Mouse (Mus musculus) right cerebral cortex, adult 18-20 months (tissue): ENCODE measurements at regions not wholly inside any gene's neighbourhood (a gene's known extent, or its start where the extent isn't known, plus 50 kb on each side); places are given as distances from the start of the nearest gene placed in this dataset.
"Not testable (repeated sequence)": the region's sequence is repeated elsewhere in the genome, so short reads cannot be mapped to it uniquely, and the experiment has no call there.

Source experiments
- DNase-seq: peaks from one replicate; pipeline ENCODE4 v3.0.0; 2022; ENCODE audit warnings: mixed read lengths

DNA sequence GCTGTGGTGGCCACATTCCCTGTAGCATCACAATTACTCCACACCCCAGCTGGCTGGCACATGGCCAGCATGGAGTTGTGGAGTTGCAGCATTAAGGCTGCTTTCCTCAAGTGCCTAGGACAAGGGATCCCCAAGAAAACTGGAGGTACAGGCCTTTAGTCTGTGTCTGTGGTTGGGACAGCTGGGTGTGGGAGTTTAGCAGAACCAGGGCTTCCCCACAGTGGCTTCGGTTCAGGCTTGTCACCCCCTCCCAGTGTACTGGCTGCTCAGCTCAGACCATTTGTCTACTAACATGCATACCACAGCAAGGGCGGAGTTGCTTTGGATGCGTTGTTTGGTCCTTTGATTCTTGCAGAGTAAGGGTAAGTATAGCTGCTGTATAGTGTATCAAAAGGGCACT lies 79.1 kb upstream of the Neurl1b start:
- no peak for DNase-seq

DNA sequence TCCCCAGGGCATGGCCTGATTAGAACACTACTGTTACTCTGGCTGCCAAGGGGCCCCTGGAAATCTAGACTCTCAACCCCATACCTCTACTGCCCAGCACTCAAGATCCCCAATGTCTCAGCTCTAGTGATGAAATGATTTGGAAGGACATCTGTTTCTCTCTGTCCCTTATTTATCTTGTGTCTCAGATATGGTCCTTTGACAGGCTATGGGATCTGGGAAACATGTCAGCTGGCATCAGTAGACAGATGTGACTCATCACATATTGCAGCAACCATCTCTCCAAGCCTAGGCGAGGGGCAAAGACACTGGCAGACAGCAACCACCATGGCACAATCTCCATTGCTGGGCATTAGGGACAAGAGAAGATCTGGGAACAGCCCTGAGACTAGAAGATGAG lies 78.6 kb upstream of the Neurl1b start:
- DNase-seq = no peak

DNA sequence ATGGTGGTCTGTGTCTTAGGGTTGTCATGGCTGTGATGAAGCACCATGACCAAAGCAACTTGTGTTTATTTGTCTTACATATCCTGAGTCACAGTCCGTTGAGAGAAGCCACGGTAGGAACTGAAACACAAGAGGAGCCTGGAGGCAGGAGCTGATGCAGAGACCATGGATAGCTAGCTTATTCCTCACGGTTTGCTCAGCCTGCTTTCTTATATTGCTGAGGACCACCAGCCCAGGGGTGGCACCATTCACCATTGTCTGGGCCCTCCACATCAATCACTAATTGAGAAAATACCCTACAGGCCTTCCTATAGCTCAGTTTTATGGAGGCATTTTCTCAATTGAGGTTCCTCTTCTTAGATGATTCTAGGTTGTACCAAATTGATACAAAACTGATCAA lies 77.5 kb upstream of the Neurl1b start:
- no peak for DNase-seq

DNA sequence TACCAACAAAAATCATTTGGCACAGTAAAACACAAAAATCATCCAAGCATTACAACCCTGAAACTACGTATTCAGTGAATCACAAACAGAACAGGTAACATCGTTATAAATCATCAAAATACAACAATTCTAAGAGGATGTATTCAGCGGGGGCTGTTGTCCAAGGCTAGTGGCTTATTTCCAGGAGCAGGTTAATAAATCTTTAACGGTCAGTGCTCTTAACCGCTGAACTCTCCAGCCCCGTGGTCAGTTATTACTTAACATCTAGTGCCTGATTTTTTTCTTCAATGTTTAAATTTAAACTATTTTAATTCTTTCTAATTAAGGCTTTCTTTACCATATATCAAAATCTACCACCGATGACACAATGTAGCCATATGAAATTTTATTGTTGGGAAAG lies 69.2 kb upstream of the Neurl1b start:
- DNase-seq = not testable (repeated sequence)

DNA sequence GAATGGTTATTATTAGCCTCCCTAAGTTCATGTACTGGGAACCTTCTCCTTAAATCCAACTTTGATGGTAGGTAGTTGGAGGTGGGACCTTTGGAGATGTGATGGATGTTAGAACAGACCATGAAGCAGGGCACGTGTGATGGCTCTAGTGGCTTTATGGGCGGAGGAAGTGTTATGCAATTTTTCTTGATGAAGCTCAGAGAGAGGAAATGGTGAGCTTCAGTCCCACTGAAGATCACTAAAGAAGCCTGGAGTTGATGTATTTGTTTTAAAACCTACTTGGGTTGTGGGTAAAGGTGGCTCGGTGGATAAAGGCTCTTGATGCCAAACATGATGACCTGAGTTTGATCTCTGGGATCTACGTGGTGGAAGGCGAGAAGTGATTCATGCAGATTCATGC lies 66.5 kb upstream of the Neurl1b start:
- no peak for DNase-seq

DNA sequence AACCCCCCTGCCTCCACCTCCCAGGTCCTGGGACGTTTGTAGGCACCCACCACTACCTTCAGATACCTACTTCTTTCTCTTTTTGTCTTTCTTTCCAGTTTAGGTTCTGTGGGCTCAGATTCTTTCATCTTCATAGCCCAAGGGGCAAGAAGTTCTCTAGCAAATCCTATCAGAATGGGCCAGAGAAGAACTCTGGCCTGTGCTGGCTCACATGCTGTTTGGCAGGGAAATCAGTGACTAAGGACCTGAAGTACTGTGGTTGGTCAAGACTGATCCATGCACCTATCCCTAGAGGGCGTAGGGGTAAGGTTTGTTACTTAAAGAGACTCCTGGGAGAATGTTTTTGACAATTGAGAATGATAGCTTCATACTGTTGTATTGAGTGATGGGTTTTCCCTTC lies 64.9 kb upstream of the Neurl1b start:
- no peak for DNase-seq

DNA sequence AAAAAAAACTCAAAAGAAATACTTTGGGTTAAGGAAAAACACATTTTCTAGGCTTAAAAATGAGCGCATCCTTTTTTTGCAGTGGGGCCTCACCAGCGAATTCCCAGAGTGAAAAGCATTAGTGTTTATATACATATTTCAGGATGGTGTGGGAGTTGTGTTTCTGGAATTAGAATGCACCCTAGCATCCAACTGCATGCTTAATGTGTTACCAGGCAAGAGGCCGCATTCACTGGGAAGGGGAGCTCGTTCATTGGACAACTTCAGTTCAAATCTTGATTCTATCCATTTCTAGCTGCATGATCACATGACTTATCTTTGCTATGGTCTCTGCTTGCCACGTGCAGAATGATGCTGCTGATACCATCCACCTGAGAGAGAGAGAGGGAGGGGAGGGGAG lies 64.4 kb upstream of the Neurl1b start:
- DNase-seq = peak; percentile 48

DNA sequence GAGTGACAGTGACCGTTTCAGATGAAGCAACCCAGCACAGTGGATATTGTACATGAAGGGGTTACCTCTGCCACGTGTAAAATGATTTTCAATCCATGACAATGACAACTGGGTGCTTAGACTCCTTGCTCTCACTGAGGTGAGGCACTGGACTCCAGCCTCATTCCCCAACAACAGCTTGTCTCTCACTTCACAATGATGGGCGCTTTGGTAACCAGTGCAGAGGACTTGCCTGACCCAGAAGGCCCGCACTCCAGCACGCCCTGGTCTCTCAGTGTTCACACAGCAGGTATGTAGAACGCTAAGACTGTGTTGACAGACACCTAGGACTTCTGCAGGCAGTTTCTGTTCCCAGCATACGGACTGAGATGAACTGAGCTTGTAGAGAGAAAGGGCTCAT lies 62.6 kb upstream of the Neurl1b start:
- DNase-seq = no peak

DNA sequence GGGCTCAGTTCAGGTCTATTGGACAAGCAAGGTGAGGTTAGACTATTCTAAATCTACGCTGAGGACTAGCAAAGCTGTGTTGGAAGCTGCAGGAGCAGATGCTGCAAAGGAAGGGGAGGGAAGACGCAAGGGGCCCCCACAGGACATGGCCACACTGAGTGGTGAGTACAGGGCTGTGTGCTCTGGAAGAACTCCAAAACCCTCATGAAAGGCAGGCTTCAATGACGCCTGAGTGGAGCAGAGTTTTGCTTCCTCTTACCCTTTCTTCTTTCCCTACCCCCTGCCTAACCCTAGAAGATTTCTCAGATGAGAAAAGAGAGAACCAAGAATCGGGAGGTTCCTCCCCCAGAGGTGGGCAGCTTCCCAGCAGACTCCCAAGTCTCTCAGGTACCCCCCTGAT lies 61.9 kb upstream of the Neurl1b start:
- DNase-seq = no peak

DNA sequence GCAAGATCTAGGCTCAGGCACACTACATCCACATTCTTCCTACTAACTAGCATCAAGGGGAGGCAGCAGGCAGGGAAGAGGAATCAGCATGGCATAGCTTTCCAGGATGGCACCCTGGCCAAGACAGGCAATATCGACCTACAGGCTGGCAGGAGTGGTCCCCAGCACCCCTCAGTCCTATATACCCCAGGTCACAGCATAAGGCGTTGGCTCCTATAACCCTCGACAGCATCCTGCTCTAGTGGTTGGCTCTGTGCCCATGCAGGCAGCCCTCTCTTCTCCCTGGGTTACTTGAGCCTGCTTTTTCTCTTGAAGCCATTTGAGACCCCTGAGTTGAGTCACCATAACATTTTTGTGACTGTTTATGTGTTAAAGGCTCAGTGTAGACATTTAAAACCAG lies 60.2 kb upstream of the Neurl1b start:
- DNase-seq = no peak

DNA sequence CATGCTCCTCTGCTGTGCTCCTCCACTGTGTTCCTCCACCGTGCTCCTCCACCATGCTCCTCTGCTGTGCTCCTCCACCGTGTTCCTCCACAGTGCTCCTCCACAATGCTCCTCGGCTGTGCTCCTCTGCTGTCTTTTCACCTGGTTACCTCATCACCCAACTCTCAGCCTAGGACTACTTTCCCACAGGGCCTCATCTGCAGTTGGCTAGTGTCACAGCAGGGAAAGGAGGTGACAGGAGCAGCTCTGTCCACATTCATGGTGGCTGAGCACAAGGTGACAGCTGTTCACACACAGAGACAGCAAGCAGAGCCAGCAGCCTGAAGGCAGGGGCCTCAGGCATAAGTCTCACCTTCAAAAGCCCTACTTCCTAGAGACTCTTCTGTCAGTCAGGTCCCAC lies 59.3 kb upstream of the Neurl1b start:
- DNase-seq = no peak

DNA sequence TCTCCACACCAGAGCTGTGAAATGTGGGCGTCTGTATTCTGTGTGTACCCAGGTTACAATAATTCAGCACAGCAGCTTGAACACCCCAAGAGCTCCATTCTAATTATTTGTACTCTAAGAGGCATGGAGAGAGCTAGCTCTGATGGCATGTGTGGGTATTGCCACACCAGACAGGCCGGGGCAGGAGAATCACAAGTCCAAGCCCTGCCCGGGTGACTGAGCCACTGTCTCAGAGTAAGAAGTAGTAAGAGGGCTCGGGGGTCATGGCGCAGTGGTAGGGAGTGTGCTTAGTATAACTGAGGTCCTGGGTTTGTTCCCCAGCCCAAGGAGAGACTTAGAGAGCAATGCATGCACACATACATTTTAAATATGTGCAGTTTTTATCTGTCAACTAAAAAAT lies 57.7 kb upstream of the Neurl1b start:
- DNase-seq = no peak

DNA sequence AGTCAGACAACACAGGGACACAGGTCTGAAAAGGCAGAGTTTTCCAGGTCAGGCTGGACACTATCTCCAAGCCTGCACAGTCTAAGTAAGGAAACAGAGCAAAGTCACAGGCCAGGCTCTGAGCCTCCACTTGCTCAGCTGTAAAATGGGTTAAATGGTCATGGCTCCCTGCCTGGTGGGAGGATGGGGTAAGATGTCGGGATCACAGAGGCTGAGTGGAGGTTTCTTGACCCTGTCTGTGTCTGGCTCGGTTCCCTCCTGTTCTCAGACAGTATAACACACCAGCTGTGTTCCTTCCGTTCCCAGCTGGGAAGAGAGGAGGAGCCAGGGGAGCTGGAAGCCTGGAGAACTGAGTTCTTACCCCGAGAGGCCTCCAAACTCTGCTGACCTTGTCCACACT lies 56.8 kb upstream of the Neurl1b start:
- DNase-seq = no peak

DNA sequence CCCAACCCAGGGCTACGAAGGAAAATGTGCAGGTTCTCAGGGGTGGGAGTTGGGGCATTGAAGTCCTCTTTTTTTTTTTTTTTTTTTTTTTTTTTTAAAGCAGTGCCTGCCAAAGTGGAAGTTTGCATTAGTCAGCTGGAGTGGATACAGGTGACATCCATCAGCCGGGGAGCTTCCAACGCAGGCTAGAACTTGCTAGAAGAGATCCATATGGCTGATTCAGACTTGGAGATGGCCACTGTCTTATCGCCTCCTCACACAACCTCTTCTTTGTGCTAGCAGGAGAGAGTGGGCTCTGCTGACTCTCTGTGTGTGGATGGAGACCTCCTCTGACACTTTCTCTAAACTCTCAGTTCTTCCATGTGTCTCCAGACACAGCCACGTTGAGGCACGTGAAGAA lies 53.9 kb upstream of the Neurl1b start:
- DNase-seq = no peak

DNA sequence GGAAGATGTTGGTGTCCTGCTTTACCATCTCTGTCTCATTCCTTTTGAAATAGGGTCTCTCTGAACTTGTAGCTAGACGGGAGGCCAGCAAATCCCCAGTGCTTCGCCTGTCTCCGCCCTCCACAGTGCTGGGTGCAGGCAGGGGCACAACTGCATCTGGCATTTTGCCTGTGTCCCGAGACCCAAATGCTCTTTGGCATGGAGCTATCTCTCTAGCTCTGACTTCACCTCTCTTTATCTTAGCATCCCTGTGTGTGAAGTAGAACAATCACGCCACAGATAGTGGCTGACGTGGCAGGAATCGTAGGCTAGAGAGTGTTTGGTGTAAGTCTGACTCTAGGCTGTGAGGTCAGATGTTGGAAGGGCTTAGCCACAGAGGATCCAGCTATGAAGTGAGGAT lies 53.2 kb upstream of the Neurl1b start:
- DNase-seq = no peak

DNA sequence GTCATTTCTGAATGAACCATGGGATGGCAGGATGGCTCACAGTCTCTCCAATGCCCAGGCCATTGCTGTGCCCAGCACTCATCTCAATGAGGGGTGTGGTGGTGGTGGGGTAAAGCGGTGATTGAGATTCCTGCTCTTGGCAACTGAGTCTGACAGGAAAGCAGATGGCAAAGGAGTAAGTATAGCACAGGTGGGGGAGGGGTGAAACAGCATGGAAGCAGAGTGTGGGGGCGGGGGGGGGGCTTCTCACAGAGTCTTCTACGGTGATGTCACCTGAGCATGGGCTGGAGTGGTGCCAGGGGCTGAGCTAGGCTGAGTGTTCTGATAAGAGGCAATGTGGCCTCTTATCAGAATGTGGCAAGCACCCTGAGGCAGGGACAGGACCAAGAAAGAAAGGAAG lies 52.6 kb upstream of the Neurl1b start:
- no peak for DNase-seq

DNA sequence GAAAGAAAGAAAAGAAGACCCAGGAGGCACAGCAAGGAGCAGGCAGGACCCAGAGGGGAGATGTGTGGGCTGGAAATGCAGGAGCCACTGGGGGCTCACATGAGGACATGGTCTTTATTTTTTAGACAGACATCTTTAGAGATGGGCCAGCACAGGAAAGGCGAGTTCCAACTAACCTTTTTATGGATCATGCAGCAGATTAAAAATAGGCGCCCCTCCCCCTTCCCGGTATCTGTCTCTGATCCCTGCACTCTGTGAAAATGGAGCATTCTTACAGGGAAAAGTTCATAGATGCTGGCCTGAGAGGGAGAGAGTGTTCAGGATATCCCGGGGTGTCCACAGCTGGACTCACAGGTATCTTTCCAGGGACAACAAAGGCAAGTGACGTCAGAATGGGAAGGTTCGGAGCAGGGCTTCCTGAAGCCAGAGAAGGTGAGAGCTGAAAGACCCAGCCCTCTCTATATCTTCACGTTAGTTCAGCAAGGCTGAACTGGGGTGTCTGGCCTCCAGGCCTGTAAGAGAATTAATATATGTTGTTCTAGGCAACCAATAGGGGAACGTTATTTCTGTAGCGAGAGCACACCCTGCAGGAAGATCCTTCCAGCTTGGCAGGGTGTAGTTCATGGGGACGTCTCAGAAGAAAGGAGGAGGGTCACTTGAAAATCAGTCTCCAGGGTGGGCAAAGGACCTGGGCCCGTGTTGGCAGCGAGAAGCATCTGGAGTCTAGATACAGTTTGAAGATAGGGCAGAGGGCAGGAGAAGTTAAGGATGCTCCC lies 51.9 kb upstream of the Neurl1b start:
- no peak for DNase-seq

DNA sequence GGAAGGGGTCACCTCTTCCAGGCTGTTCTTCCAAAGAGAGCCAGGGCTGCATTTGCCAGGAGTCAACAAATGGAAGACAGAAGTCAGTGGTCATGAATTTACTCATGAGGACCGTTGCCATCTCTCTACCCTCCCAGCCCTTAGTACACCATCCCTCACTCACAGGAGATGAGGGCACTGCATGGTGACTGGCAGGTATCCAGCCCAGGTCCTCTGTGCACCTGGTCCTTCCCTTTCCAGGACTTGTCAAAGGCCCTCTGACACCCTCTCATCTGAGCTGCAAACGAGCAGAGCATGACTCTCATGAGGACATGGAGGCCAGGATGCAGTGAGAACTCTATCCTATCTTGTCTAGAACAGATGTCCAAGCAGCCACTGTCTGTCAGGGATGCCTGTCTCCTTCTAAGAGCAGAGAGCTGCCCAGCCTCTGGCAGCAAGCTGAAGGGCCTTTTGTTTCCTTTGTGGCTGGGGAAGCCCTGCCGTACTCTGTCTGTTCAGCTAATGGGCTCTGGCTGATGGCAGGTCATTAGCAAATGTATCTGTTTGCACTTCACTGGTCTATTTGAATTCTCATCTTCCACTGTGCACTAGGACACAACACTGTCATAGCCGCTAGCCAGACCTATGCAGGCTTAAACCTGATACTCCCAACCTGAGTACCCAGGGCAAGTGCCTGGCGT lies 50.6 kb upstream of the Neurl1b start:
- DNase-seq = no peak
